Mouse (Mus musculus) small intestine, adult 10 weeks (tissue): ENCODE data around the gene Arf4. TPM values are rescaled to one million over a fixed set of nuclear protein-coding genes. Genes with fewer than 3 reads are reported as not detected.

ENCODE experiments used
- polyA plus RNA-seq: library from polyadenylated mRNA; stranded (reverse); fragments of 350-450 nt; fragmentation: Illumina TruSeq; extraction: RNeasy Lipid Tissue Mini Kit (QIAGEN cat#74804); gene quantifications from one replicate; pipeline ENCODE4 v1.2.3, GENCODE M21; 2014; ENCODE audit warnings: low replicate concordance

Arf4 gene
- polyA plus RNA-seq = 1,231 TPM

DNA sequence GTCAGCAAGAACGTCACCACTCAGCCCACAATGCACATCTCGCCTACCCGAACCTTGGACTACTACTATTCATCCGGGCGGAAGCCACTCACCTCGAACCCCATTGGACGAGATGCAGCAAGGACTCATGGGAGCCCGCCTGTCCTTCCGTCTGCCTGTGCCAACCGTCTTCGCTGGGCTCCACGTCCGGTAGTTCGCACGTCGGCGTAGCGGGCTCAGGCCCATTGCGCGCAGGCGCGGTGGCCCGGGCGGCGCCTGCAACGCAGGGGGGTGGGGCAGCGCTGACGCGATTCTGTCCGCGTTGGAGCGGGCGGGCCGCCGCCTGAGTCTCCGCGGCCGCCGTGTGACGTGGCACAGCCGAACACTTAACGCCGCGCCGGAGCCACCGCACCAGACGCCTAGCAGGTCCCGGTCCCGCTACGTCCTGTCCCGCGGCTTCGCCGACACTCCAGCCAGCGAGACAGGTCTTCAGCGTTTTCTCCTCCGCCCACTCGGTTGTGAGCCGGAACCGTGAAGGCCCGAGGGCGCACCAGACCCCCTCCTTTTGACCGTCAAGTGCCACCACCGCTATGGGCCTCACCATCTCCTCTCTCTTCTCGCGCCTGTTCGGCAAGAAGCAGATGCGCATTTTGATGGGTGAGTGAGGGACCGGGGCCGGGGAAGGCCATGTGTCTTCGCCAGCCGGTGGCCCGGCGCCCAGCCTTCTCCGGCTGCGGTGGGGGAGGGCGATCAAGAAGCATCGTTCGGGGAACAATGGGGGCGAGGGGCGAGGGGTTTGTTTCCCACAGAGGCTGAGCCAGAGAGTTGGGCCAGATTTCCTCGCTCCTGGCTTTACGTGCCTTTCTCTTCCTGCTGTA, at the start of gene Arf4:
Gene Arf4 (plus strand): TSS at position 224 of the 857 bp plus-strand sequence.

DNA sequence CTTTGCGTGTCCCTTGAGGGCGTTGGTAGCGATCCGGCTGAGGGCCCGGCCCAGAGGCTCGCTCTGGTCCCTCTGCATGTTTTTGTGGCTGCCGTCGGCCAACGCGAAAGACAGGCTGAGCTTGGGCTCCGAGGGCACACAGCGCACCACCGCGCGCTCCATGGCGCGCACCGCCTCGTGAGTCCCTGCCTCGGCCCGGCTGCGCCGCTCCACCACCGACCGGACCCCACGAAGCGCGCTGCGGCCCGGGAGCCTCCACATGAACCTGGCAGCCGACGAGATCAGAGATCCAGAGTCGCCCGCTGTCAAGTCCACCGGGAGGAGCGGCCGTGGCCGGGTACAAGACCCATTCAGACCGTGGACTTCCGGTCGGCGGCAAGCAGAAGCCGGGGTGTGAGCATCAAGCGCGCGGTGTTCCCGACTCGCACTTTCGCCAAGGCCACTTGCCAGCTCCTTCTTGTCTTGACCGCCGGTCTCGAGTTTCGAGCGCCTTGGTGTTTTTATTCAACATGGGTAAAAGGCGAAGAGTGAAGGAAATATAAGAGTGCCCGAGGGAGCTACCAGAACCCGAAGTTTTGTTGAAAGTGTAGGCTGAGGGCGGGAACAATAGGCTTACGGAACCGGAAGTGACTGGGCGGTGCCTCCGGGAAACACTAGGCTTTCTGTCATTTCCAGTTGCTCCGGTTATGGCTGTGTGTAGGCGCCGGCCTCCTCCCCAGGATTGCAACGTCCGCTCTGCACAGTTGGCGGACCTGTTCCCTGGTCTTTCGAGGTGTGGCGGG, 31.6 kb downstream of the Arf4 start, which contains the start of gene Pde12:
Gene Pde12 (minus strand): TSS at position 592 of the 782 bp plus-strand sequence.

DNA sequence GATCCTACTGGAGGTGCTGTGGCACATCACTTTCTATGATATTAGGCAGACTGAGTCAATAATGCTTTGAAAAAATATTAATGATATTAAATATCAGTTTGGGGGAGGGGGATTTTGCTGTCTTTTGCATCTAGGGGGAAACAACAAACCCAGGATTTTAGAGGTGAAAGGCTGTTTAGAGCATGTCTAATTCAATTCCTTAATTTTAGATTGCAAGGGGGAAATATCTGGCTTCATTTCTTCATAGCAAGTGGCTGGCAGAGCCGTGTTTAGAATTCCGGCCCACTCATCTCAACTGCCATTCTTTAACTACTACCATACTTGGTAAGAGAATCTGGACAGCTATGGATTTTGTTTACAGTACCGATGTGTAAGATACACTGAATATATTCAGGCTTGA, 55.1 kb downstream of the Arf4 start, which contains the start of gene Dnah12:
Gene Dnah12 (plus strand): TSS at position 301 of the 400 bp plus-strand sequence.

Other genes with a start within 250 kb of the Arf4 start
- 314 TPM for gene Slmap, start 103.1 kb upstream of the Arf4 start, polyA plus RNA-seq
- gene Dennd6a, start 64.2 kb upstream of the Arf4 start, polyA plus RNA-seq = 95.4 TPM
- 18.2 TPM for gene Pde12, start 31.8 kb downstream of the Arf4 start, polyA plus RNA-seq
- 0.22 TPM for gene Dnah12, start 55.2 kb downstream of the Arf4 start, polyA plus RNA-seq